Mouse (Mus musculus) cortical plate, adult 2 months (tissue): Measurements from ENCODE around the gene Tfb2m.

Source experiments
- CTCF ChIP-seq: fragments of 200-500 bp; IDR thresholded peaks from 2 replicates; pipeline ENCODE4 v1.5.1; 2011; ENCODE audit warnings: mild to moderate bottlenecking, control low read depth, low read length; ENCODE audit not compliant: insufficient read depth; ENCODE audit errors: extremely low read depth
- POLR2A ChIP-seq: fragments of 200-500 bp; IDR thresholded peaks from 2 replicates; pipeline ENCODE4 v1.6.1; 2011; ENCODE audit warnings: mild to moderate bottlenecking, low read length, control low read depth; ENCODE audit not compliant: insufficient read depth; ENCODE audit errors: extremely low read depth

GRCm38 (mm10) chr1:179586430-179587095 is 40.5 kb upstream of the Tfb2m start:
- TF ChIP-seq CTCF (no peak), POLR2A (no peak)
